Mouse (Mus musculus) midbrain, embryonic 13.5 days (tissue): Measurements from ENCODE around the gene Rnf19b. TPM values are rescaled to one million over a fixed set of nuclear protein-coding genes. Genes with fewer than 3 reads are reported as not detected.

ENCODE experiments used
- ATAC-seq: fragments of 200-750 bp; cut with Nextera tagmentation; 2 replicates; pipeline ENCODE4 v1.8.0; 2017; ENCODE audit warnings: mild to moderate bottlenecking, moderate TSS enrichment, moderate library complexity
- H3K27ac ChIP-seq: fragments of 300-500 bp; sonication (generic); 2 replicates; pipeline ENCODE4 v1.5.1; 2015; ENCODE audit warnings: inconsistent platforms, mild to moderate bottlenecking, moderate library complexity
- H3K27me3 ChIP-seq: fragments of 300-500 bp; sonication (generic); 2 replicates; pipeline ENCODE4 v1.6.1; 2015; ENCODE audit warnings: mild to moderate bottlenecking, inconsistent platforms
- H3K36me3 ChIP-seq: fragments of 300-500 bp; sonication (generic); 2 replicates; pipeline ENCODE4 v1.6.1; 2015; ENCODE audit warnings: mild to moderate bottlenecking, inconsistent platforms
- H3K4me1 ChIP-seq: fragments of 300-500 bp; sonication (generic); replicated peaks from 2 replicates; pipeline ENCODE4 v1.6.1; 2015; ENCODE audit warnings: inconsistent platforms
- H3K4me2 ChIP-seq: fragments of 300-500 bp; sonication (generic); replicated peaks from 2 replicates; pipeline ENCODE4 v1.6.1; 2015; ENCODE audit warnings: moderate library complexity, mild to moderate bottlenecking, inconsistent platforms
- H3K4me3 ChIP-seq: fragments of 300-500 bp; sonication (generic); replicated peaks from 2 replicates; pipeline ENCODE4 v1.5.1; 2015; ENCODE audit warnings: mild to moderate bottlenecking, inconsistent platforms
- H3K9ac ChIP-seq: fragments of 300-500 bp; sonication (generic); replicated peaks from 2 replicates; pipeline ENCODE4 v1.6.1; 2015; ENCODE audit warnings: mild to moderate bottlenecking, inconsistent platforms
- H3K9me3 ChIP-seq: fragments of 300-500 bp; sonication (generic); 2 replicates; pipeline ENCODE4 v1.6.1; 2016; ENCODE audit warnings: mild to moderate bottlenecking, inconsistent platforms
- WGBS: fragments of 180-500 bp; shearing (Covaris S2); methylation state at CpG from one replicate; pipeline ENCODE4 v1.1.7; 2015; 5-methylcytosine and 5-hydroxymethylcytosine counted together
- polyA plus RNA-seq: library from polyadenylated mRNA; unstranded; fragments of >200 nt; fragmentation: Nextera tagmentation; extraction: Ambion mirVana; gene quantifications from 2 replicates; pipeline ENCODE4 v1.2.1, GENCODE M21; 2015

Gene Rnf19b
- polyA plus RNA-seq, 1 experiment from 2014 or later: 22.1 TPM

DNA sequence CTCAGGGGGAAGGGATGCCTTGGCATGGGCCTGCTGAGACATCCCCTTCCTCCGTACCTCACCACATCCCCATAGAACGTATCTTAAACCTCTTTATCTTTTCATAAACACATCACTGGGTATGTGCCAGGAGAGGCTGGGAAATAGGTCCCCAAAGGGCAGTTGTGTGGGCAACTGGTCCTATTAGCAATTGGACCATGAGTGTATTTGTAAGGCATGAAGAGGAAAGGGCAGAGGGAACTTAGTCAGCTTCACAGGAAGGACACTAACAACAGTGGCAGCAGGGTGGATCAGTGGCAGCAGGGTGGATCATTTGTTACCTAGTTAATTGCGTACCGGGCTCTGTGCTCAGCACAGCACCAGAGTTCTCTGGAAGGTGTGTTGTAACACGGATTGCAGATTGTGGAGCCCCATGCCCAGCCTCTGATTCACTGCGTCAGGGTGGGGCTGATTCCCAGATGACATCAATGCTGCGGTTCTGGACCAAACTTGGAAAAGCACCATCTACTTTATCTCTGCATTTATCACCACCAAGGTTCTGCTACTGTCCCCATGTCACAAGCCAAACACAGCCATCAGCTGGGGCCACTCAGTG lies 22.1 kb upstream of the Rnf19b start:
- Histone ChIP-seq H3K4me2 (no peak overlapping the region), H3K27ac (no peak overlapping the region), H3K9me3 (no peaks in the 10 kb centered on the region), H3K4me3 (no peak overlapping the region), H3K9ac (no peak overlapping the region), H3K27me3 (0 out of 2 replicates have a peak, but pooled peaks cover 8% of the 10 kb centered on the region), H3K4me1 (peaks cover 11% of the 10 kb centered on the region), H3K36me3 (no peaks in the 10 kb centered on the region)
- WGBS: 66% methylated on average over 7 of the region's 7 CpGs
- no peak for ATAC-seq

DNA sequence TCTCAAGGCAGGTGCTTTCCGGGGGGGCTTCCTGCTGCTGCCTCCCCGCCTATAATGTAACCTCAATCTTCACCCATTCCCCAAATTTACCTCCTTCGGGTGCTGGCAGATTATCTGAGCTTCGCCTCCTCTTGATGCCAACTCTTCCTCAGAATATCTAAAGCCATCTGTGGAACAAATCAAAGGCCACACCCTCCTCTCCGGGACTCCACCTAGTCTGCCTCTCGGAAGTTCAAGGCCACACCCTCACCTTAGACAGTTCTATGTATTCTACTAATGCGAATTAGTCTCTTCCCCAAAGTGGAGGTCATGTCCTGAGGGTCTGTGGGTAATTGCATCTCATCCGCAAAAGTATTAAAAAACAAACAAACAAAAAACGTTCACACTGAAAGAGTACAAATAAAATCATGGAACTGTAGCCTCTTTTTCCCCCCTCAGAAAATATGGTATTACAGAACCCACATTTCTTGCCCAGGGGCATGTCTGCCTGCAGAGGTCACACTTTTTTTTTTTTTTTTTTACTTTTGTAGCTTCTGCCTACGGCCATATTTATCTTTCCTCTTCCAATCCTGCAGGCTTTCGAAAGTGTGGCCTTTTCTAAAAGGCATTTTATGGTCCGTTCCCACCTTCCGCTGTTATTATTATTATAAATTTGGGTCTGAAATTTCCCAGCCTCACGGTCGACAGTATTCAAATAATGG lies 10.2 kb upstream of the Rnf19b start:
- Histone ChIP-seq H3K4me2 (peak overlapping the region; percentile 69), H3K36me3 (no peaks in the 10 kb centered on the region), H3K4me1 (peaks cover 25% of the 10 kb centered on the region), H3K27ac (peak overlapping the region; percentile 97), H3K9me3 (no peaks in the 10 kb centered on the region), H3K9ac (peak overlapping the region; percentile 71), H3K4me3 (peak overlapping the region; percentile 44), H3K27me3 (peaks cover 37% of the 10 kb centered on the region)
- ATAC-seq: no peak
- WGBS: 21% methylated on average over 15 of the region's 15 CpGs

DNA sequence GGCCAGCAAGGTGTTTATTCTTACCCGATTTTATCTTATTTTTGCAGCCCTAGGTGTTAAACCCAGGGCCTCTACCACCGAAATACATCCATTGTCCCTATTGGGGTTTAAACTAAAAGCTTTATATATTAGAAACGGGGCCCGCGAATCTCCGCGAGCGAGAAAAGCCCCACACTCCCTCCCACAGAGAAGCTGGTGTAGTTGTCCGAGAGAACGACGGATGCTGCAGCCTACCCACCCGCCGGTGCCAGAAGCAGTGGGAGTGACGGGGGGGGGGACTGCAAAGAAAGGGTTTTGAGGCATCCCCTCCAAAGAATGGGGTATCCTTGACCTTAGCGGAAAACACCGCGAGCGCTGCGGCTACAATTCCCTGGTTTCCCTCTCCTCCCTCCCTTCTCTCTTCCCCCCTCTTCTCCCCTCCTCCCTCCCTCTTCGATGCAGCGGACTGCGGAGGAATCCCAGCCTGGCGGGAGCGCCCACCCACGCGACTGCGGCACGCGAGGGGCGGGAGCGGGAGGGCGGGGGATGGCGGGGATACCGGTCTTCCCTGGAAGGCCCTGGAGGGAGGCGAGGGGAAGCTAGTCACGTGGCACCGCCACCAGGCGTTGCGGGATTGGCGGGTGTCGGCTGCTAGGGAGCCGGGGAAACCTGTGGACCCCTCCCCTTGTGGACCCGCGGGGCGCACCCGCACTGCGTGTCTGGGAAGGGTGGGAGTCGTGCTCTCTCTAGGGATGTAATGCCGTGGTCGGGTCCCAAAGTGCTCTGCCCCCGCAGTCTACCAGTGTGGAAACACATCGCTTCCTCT lies 9.4 kb upstream of the Rnf19b start:
- Histone ChIP-seq H3K9ac (peak overlapping the region; percentile 71), H3K4me2 (peak overlapping the region; percentile 69), H3K4me1 (peaks cover 25% of the 10 kb centered on the region), H3K27ac (peak overlapping the region; percentile 97), H3K27me3 (peaks cover 40% of the 10 kb centered on the region), H3K9me3 (no peaks in the 10 kb centered on the region), H3K36me3 (no peaks in the 10 kb centered on the region), H3K4me3 (peak overlapping the region; percentile 44)
- peak; percentile 95 for ATAC-seq
- WGBS: under 1% methylated on average over 50 of the region's 52 CpGs

DNA sequence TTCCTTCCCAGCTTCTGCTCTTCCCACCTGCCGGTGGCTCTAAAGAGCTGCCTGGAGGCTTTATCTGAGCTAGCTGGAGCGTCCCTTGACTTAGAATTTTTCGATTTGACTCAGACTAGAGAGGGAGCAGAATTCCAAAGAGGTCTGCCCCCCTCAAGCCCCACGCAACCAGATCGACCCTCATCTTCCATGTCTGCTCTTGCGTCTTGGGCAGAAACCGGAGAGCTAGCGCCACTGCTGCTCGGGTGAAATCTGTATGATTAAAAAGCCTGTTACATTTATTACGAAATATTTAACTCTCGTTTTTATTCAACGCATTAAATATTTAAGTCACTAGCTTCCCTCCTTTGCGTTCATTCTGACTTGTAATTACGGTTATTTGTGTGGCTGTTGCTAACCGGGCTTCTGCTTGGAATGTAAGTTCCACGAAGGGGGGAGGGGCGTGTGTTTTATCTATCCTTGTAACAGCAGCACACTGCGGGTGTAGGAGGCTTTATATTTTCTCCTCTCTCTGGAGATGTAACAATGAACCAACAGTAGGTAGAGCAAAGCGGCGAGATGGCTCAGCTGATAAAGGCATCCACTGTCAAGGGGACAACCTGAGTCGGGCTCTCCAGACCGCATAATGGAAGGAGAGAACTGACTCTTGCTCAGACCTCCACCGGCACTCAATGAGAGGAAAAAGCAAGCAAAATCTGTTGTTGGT lies 8.6 kb upstream of the Rnf19b start:
- H3K4me2 ChIP-seq: peak overlapping the region; percentile 69
- H3K27ac ChIP-seq: peak overlapping the region; percentile 97
- H3K36me3 ChIP-seq: no peaks in the 10 kb centered on the region
- H3K27me3 ChIP-seq: peaks cover 40% of the 10 kb centered on the region
- peak overlapping the region; percentile 71 for H3K9ac ChIP-seq
- no peaks in the 10 kb centered on the region for H3K9me3 ChIP-seq
- H3K4me1 ChIP-seq: peaks cover 25% of the 10 kb centered on the region
- WGBS: 3% methylated on average over 23 of the region's 23 CpGs
- H3K4me3 ChIP-seq: peak overlapping the region; percentile 44
- no peak; the same call in 1 of the 2 replicates for ATAC-seq

DNA sequence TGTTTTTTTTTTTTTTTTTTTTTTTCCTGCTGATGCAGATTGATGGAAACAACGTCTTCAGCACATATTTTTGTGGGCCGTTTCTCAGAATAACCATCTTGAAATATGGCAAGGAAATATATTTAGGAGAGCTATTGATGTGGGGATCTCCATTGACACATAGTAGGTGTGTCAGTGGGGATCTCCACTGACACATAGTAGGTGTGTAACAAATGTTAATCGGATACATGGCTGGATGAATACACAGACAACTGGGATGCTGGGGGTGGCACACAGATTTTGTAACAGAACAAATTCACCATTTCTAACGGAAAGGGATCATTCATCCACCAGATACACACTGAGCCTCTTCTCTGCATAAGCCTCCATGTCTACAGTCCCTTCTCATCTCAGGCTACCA lies 7.7 kb upstream of the Rnf19b start:
- Histone ChIP-seq H3K27ac (peak overlapping the region; percentile 97), H3K4me2 (peak overlapping the region; percentile 69; the same call in 1 of the 2 replicates), H3K4me3 (no peak overlapping the region), H3K27me3 (peaks cover 40% of the 10 kb centered on the region), H3K9me3 (no peaks in the 10 kb centered on the region), H3K9ac (no peak overlapping the region), H3K4me1 (peaks cover 25% of the 10 kb centered on the region), H3K36me3 (no peaks in the 10 kb centered on the region)
- 72% methylated on average over 4 of the region's 4 CpGs for WGBS
- ATAC-seq: no peak

DNA sequence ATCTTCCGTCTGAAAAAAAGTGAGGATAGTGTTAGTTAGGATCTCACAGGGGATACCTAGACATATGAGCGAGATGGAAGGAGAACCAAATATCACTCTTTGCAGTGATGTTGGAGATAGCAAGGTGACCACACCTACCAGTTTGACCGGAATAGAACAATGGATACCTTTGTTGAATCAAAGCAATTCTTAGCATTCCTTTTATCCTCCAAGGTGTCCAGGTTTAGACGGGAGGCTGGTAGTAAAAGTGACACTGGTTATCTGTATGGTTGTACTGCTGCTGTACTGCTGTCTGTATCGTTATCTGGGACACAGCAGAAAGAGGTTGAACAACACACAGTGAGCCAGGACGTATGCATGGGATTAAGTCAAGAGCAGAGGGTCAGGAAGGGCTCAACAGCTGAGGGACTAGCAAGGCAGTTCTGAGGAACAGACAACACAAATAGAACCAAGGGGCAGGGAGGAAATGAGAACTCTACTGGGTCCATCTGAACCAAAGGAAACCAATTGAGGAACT lies 7.1 kb upstream of the Rnf19b start:
- WGBS: 78% methylated on average over 6 of the region's 6 CpGs
- Histone ChIP-seq H3K4me1 (peaks cover 25% of the 10 kb centered on the region), H3K4me2 (no peak overlapping the region), H3K9ac (no peak overlapping the region), H3K27ac (no peak overlapping the region), H3K9me3 (no peaks in the 10 kb centered on the region), H3K4me3 (no peak overlapping the region), H3K36me3 (no peaks in the 10 kb centered on the region), H3K27me3 (peaks cover 35% of the 10 kb centered on the region)
- ATAC-seq: no peak

DNA sequence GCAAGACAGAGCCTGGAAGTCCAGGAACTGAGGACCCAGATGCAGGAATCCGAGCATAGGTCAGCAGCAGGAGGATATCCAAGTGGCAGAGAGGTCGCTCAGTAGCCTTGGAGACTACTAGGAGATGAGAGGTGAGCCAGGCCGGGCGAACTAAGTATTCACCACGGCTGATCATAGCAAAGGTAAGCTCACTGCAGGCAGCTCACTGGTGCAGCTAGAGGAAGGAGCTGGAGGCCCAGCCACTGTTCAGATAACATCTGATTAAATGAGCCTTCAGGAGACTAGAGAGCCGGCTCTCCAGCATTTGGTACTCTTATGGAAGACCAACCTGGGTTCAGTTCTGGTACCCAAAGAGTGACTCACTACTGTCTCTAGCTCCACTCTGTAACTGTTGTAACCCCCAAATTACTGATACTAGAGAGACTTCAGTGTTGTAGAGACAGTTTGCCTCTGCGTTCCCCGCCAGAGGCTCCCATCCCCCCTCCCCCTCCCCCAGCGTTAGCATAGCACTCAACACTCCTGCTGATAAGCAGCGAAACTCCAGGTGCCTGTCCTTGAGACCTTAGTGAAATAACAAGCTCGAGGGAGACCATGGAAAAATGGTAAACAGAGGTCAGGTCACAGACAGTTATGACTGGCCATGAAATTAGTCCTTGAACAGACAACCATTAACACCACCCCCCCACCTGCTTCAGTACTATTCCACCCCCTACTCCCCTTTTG lies 6.4 kb upstream of the Rnf19b start:
- WGBS: 41% methylated on average over 11 of the region's 11 CpGs
- Histone ChIP-seq H3K4me3 (no peak overlapping the region), H3K36me3 (no peaks in the 10 kb centered on the region), H3K4me2 (no peak overlapping the region), H3K27ac (no peak overlapping the region), H3K4me1 (peaks cover 25% of the 10 kb centered on the region), H3K27me3 (peaks cover 31% of the 10 kb centered on the region), H3K9me3 (no peaks in the 10 kb centered on the region), H3K9ac (no peak overlapping the region)
- no peak for ATAC-seq

DNA sequence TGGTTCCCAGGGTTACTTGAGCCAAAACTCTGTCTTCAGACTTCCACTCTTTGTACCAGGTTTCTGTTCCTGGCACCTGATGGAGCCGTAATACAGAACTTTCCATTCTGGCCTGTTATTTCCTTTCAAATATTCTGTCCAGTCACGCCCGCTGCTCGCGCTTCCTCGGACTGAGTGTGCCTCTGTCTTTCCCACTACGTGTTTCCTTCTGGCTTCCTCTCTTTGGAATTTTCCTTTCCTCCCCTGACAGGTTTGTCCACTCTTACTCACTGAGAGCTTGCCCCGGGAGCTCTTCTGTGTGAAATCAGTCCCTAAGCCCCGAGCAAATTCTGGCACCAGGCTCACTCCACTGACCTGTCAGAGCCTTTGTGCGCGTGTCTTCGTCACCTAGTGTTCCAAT lies 3.3 kb upstream of the Rnf19b start:
- no peak overlapping the region for H3K9ac ChIP-seq
- no peak overlapping the region for H3K27ac ChIP-seq
- H3K27me3 ChIP-seq: peaks cover 21% of the 10 kb centered on the region
- peaks cover 24% of the 10 kb centered on the region for H3K4me1 ChIP-seq
- ATAC-seq: no peak
- no peak overlapping the region for H3K4me2 ChIP-seq
- 89% methylated on average over 12 of the region's 12 CpGs for WGBS
- no peak overlapping the region for H3K4me3 ChIP-seq
- no peaks in the 10 kb centered on the region for H3K36me3 ChIP-seq
- no peaks in the 10 kb centered on the region for H3K9me3 ChIP-seq

DNA sequence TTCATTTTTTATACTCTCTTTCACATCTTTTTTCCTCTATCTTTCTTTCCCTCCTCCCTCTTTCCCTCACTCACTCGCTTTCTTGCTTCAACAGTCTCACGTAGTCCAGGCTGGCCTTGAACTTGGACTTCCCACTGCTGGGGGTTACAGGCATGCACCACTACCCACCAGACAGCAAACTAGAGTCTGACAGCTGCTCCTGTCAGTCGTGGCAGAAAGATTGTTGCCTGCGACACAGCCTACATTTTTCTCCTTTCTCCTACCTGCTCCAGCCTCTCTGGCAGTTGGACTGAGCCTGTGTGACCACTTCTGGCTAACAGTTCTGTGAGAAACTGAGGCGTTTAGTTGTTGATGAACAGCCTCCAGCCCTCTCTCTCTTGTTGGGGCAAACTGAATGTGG lies 2.5 kb upstream of the Rnf19b start:
- H3K4me2 ChIP-seq: no peak overlapping the region
- no peak overlapping the region for H3K9ac ChIP-seq
- no peak for ATAC-seq
- H3K27ac ChIP-seq: no peak overlapping the region
- 87% methylated on average over 5 of the region's 5 CpGs for WGBS
- peaks cover 26% of the 10 kb centered on the region for H3K4me1 ChIP-seq
- no peaks in the 10 kb centered on the region for H3K36me3 ChIP-seq
- peaks cover 17% of the 10 kb centered on the region for H3K27me3 ChIP-seq
- no peaks in the 10 kb centered on the region for H3K9me3 ChIP-seq
- H3K4me3 ChIP-seq: no peak overlapping the region

DNA sequence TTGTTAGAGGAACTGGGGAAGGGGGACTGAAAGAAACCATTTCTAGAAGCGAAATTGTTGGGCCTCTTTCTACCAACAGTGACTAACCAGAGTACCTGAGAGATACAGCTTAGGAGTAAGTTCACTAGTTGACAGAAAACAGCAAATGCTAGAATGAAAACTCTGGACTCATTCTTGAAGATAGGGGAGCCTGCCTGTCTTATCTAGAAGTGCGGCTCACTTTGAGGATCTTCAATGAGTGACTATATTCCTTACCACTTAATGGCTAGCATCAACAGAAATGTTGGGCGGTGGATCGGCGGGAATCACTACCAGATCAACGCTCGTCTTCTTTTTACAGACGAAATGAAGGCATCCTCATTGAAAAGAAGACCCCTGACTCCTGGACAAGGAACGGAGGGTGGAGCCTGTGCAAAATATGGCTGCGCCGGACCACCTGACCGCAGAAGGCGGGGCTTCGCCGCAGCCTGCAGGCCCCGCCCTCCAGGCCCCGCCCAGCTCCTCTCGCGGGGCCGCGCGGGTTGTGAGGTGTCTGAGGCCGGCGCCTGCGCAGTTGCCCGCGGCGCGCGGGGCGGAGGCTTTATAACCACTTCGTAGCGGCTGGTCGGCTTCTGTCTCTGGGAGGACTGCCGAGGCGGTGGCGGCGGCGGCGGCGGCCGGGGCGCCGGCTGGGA lies 401 bp upstream of the Rnf19b start:
- Histone ChIP-seq H3K9ac (peak overlapping the region; percentile 98), H3K4me1 (peaks cover 39% of the 10 kb centered on the region), H3K27ac (peak overlapping the region; percentile 95), H3K9me3 (no peaks in the 10 kb centered on the region), H3K4me2 (peak overlapping the region; percentile 98), H3K36me3 (no peaks in the 10 kb centered on the region), H3K4me3 (peak overlapping the region; percentile 96), H3K27me3 (0 out of 2 replicates have a peak, but pooled peaks cover 5% of the 10 kb centered on the region)
- 4% methylated on average over 41 of the region's 44 CpGs for WGBS
- ATAC-seq: peak; percentile 95
